Mouse (Mus musculus) MEL (cell line): ENCODE results near the gene Poc1b.

Experiments
- CTCF ChIP-seq, 3 experiments: IDR thresholded peaks in 2 of 3; conservative IDR thresholded peaks in 1 of 3; 2 replicates each; pipeline ENCODE4 v1.5.1; 2011 to 2012; ENCODE audit warnings: low read length in 3 of 3, low read depth in 2 of 3, mild to moderate bottlenecking in 2 of 3, improper control_type of control experiment in 1 of 3, inconsistent platforms in 1 of 3, mixed read lengths in 1 of 3, moderate library complexity in 1 of 3; ENCODE audit not compliant: control insufficient read depth in 1 of 3, insufficient read depth in 1 of 3, poor library complexity in 1 of 3, severe bottlenecking in 1 of 3
- MXI1 ChIP-seq: IDR thresholded peaks from 2 replicates; pipeline ENCODE4 v1.6.1; 2011; ENCODE audit warnings: mild to moderate bottlenecking, low read depth, low read length, improper control_type of control experiment
- RCOR1 ChIP-seq: IDR thresholded peaks from 2 replicates; pipeline ENCODE4 v1.6.1; 2012; ENCODE audit warnings: low read depth, mild to moderate bottlenecking, inconsistent platforms, low read length, improper control_type of control experiment
- ZNF384 ChIP-seq: IDR thresholded peaks from 2 replicates; pipeline ENCODE4 v1.6.1; 2012; ENCODE audit warnings: low read depth, mild to moderate bottlenecking, inconsistent platforms, low read length, improper control_type of control experiment

DNA sequence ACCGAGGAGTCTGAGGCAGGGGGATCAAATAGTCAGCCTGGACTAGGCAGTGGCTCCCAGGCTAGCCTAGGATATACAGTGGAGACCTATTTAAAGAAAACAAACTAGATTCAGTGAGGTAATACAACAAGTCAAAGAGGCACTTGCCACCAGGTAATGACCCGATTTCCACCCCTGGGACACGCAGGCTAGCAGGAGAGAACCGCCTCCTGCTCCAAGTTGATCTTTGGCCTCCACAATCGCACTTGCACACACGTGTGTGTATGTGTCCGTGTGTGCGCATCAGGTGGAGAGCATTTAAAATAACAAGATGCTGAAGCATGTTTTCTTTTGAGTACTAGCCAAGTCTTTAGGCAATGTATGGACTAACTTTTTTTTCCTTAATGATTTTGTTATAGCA lies 127.5 kb downstream of the Poc1b start:
- TF ChIP-seq CTCF (IDR thresholded peaks at IDR 0.05 in 2 of 3, conservative IDR thresholded peaks at IDR 0.05 in 1 of 3; ENCODE audit: control insufficient read depth in 1 of 3, insufficient read depth in 1 of 3, low read depth in 2 of 3, low read length in 3 of 3, poor library complexity in 1 of 3, severe bottlenecking in 1 of 3) (no peak), ZNF384 (no peak), MXI1 (no peak), RCOR1 (no peak)
